Mouse (Mus musculus) liver (tissue): Measurements from ENCODE around the gene Rangrf.
"Not testable (repeated sequence)": the region's sequence is repeated elsewhere in the genome, so short reads cannot be mapped to it uniquely, and the experiment has no call there.

Source experiments
- DNase-seq: peaks from one replicate; pipeline ENCODE4 v3.0.0-alpha.2; 2020; ENCODE audit warnings: mixed read lengths

The Rangrf gene

DNA sequence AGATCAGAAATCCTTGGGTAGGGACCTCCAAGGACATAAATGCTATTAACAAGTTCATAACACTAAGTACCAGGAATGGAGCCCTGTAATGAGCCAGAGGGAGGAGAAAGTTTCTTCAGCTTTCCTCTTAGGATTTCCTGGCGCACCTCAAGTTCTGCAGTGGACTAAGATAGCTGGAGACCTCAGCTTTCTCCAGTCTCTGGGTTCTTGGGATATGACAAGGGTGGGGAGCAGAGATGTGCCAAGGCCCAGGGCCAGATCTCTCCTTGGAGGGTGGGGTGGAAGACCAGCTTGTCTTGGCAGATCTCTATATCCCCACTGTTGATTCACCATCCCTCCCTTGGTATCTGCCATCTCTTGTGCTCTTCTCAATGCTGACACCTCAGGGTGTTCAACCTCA lies 616 bp upstream of the Rangrf start:
- no peak for DNase-seq

DNA sequence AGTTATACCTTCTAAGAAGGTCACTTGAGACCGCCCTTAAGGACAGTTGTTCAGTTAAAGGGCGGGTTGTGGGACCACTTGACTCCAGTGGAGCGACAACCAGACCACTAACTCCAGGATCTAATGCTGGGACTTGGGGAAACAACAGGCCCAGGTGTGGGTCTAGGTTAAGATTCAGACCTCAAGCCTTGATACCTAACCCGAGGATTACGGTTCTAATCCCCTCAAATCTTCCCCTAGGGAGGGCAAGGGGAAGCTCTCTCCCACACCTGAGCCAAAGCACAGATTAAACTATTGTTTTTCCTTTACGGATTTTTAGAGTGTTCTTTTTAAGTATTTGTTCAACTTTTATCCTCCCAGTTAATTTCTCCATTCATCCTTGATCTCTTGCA lies 930 bp downstream of the Rangrf start:
- no peak for DNase-seq

DNA sequence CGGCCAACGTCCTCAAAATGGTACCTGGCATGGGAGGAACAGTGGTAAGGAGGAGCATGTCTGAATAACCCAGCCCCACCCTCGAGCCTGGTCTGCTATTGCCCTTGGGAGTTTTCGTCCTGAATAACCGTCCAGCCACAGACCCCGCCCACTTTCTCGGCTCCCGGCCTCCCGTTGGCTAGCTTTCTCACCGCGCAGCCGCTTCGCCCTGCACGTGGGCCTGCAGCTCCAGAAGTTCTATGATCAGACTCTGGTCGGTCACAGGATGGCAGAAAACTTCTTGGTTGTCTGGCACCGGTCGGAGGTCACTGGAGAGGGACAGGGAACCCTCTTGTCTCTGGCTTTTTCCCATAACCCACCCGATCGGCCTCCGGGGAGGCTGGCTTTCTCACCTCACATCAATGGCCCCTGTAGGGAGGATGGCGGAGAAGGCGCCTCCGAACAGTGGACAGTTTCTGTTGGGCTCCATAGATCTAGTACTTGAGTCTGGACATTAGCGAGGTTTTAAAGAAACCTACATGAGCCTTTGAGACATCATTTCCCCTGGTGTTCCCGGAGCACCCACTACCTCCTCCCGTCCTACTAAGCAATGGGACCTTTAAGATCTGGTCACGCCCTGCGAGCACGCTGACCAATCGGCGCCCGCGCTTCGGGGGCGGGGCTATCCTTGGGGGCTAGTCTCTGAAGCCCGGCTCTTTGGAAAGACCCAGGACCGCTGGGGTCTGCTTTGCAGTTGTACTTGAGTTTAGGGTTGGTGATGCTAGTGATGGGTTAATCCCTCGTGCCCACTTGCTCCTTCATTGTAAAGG lies 1.5 kb downstream of the Rangrf start:
- DNase-seq, result peak; percentile 90

- DNase-seq, result no peak
Measured at GRCm38 (mm10) chr11:68970232-68970631, 4.8 kb downstream of the Rangrf start.

DNA sequence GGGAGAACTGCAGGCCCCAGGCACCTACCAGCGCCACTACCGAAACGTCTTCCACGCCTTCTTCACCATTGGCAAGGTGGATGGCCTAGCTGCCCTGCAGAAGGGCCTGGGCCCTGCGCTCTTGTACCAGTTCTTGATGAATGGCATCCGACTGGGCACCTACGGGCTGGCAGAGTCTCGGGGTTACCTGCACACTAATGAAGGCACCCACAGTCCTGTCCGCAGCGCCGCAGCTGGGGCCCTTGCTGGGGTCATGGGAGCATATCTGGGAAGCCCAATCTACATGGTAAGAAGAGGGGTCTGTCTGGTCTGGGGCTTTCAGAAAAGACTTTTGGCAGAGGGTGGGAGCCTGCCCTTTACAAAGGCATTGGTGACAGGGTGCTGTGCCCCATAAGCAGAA lies 6.2 kb downstream of the Rangrf start:
- no peak for DNase-seq

DNA sequence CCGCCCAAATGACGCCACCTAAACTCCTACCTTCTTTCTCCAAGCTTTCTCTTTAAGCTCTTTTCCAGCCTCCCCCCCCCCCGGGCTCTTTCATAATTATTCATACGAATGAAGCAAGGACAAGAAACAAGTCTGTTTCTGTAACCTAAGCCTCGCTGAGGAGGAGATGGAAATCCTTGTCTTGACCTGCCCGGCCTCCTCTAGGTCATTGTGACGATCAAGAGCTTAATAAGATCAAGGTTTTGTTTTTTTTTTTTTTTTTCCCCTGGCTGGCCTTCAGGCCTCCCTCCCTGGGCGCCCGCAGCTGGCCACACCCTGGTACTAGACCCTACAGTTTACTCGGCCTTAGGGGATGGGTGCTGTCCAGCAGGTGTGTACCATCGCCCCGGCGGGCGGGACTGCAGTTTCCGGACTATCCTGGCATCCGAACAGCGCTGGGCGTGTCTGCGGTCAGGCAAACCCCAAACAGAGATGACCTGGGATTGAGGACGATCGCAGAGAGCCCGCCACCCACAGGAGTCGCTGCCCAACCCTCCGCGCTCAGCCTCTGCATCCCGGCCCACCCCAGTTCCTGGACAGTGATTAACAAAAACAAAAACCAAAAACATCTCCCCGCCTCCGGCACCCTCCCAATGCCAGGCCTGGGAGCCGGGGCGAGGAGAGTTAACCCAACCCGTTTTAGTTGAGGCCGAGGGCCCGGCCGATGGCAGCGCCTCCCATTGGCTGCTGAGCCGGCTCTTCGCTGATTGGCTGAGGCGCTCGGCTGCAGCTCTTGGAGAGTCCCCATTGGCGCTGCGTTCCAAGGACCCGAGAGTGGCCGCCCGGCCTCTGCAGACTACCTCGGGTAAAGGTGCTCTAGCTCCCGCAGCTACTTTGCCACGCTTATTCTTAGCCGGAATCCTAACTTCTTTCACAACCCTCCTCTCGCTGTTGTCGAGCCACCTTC lies 7.4 kb downstream of the Rangrf start, which contains the start of gene Slc25a35:
TSS of gene Slc25a35 (plus strand) at position 795 of the 946 bp plus-strand sequence.
- peak; percentile 94 for DNase-seq

DNA sequence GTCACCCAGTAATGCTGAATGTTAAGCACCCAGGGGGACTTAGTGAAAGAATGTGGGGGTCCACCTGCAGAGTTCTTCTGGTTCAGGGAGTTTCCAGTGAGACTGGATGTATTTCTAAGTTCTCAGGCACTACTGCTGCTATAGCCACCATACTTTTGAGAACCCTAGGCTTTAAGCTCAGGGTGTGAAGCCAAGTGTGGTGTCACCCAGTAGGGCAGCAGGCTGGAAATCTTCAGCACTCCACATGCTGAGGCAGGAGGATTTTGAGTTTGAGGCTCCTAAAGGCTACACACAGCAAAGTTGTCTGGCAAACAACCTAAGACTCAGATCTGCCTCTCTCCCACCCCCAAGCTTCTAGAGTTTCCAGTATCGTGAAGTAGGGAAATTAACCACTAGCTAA lies 8.4 kb downstream of the Rangrf start:
- no peak for DNase-seq

- peak; percentile 67 for DNase-seq
Measured at GRCm38 (mm10) chr11:68965845-68966244, 9.1 kb downstream of the Rangrf start.

- DNase-seq, result no peak
Measured at GRCm38 (mm10) chr11:68965050-68965449, 9.9 kb downstream of the Rangrf start.

DNA sequence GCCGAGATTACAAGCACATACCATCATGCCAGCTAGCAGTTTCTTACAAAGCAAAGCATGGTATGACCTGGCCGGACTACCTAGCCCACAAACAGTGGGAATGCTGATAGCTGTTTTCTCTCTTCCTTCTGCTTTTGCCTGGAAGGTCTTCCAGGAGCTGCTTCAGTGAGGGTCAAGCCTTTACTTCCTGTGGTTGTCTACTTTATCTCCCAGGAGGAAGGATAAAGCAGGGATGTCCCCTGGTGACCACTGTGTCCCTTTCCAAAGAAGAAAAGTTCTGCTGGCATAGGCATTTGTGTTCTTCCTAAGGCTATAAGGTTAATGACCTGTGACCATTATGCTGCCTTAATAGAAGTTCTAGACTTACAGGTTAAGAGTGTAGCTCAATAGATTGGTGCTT lies 11.6 kb downstream of the Rangrf start:
- no peak for DNase-seq

- not testable (repeated sequence) for DNase-seq
Measured at GRCm38 (mm10) chr11:68962159-68962558, 12.8 kb downstream of the Rangrf start.

- no peak for DNase-seq
Measured at GRCm38 (mm10) chr11:68961596-68961995, 13.4 kb downstream of the Rangrf start.

DNA sequence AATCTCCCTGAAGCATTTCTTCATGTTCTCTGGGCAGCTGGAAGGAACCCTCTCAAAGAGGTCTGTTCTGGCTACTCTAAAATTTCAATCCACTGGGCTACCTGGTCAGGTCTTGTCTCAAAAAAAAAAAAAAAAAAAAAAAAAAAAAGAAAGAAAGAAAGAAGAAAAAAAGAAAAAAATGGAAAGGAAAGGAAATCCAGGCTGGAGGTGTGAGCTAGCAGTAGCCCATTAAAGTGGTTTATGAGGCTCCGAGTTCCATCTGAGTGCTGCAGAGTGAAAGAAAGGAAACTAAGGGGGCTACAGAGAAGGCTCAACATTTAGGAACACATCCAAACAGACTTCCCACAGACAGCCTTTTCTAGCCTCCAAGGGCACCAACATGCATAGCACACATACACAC lies 17.0 kb downstream of the Rangrf start:
- DNase-seq, result no peak

DNA sequence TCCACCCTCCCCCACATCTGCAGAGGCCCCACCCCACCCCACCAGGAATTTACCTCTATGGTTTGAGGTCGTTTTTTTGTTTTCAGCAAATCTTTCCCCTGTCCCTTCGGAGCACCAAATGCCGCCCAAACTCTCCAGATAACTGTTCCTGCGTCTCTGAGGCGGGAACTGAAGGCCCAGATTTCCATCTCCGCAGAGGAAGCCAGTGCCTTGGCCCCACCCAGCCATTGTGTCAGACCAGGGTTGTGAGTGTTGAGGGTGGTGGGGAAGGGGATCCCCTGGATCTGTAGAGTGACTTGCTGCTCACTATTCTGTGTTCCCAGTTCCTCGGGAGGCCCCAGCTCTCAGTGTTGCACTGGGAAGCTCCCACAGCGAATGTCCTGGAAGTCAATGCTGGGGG lies 17.7 kb downstream of the Rangrf start, which contains the start of gene Arhgef15:
TSS of gene Arhgef15 (minus strand) at position 173 of the 400 bp plus-strand sequence.
- DNase-seq, result no peak

- DNase-seq, result no peak
Measured at GRCm38 (mm10) chr11:68956697-68957096, 18.3 kb downstream of the Rangrf start.

- DNase-seq, result no peak
Measured at GRCm38 (mm10) chr11:68956107-68956506, 18.9 kb downstream of the Rangrf start.

DNA sequence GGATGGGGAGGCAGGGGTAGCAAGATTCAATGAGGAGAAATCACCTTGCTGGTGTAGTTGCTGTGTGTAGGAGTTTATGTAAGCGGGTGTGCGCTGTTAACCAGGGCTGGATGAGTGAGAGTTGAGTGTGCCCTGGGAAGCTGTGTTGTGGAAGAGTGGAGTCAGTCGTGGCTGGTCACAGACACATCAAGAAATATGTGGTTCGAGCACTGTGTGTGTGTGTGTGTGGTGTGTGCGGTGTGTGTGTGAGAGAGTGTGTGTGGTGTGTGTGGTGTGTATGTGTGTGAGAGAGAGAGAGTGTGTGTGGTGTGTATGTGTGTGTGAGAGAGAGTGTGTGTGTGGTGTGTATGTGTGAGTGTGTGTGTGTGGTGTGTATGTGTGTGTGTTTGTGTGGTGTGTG lies 19.5 kb downstream of the Rangrf start:
- DNase-seq, result no peak

GRCm38 (mm10) chr11:68954408-68954807 lies 20.6 kb downstream of the Rangrf start:
- no peak for DNase-seq

- DNase-seq, result no peak
Measured at GRCm38 (mm10) chr11:68953903-68954302, 21.1 kb downstream of the Rangrf start.

- no peak for DNase-seq
Measured at GRCm38 (mm10) chr11:68947542-68947993, 27.4 kb downstream of the Rangrf start.

- DNase-seq, result no peak
Measured at GRCm38 (mm10) chr11:68946806-68947440, 28.1 kb downstream of the Rangrf start.

DNA sequence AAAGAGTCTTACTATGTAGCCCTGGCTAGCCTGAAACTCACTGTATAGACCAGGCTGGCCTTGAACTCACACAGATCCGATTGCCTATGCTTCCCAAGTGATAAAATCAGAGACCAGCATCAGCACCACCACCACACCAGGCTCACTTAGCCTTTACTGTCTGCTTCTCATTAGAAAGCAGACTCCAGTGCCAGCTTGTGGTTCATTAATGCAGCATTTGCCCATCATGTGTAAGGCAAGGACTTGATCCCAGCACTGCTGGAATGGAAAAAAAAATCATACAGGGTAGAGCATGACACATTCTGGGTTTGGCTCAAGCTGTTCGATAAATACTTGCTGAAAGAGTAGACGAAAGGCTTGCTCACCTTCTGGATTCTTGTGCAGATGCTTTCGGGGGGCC lies 29.0 kb downstream of the Rangrf start:
- DNase-seq, result no peak

DNA sequence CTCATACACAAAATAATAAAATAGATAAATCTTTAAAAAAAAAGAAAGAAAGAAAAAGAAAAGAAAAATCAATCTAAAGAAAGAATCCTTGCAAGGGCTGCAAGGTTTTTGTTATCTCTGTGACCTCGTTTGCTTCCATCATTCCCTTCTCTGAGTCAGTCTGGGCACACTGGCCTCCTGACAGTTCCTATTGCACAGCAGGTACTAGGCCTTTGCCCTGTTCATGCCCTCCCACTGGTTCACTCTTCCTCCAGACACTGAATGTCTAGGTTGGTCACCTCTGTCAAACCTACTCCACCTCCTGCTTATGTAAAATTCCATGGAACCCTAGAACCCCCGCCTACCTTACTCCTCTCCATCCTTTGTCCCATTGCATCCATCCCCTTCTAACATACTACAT lies 29.7 kb downstream of the Rangrf start:
- no peak for DNase-seq
